Mouse (Mus musculus) hindbrain, embryonic 10.5 days (tissue): Measurements from ENCODE around the gene Gm45837. TPM values are rescaled to one million over a fixed set of nuclear protein-coding genes. Genes with fewer than 3 reads are reported as not detected.

Source experiments
- DNase-seq: peaks from one replicate; pipeline ENCODE4 v3.0.0-alpha.2; 2017; ENCODE audit warnings: low spot score
- H3K27ac ChIP-seq: fragments of 300-500 bp; sonication (generic); 2 replicates; pipeline ENCODE4 v1.5.1; 2016; ENCODE audit warnings: mild to moderate bottlenecking, moderate library complexity
- H3K27me3 ChIP-seq: fragments of 300-500 bp; sonication (generic); 2 replicates; pipeline ENCODE4 v1.6.1; 2016; ENCODE audit warnings: mild to moderate bottlenecking; ENCODE audit not compliant: poor library complexity, insufficient read depth, severe bottlenecking
- H3K36me3 ChIP-seq: fragments of 300-500 bp; sonication (generic); 2 replicates; pipeline ENCODE4 v1.6.1; 2016; ENCODE audit warnings: mild to moderate bottlenecking, moderate library complexity
- H3K4me1 ChIP-seq: fragments of 300-500 bp; sonication (generic); replicated peaks from 2 replicates; pipeline ENCODE4 v1.6.1; 2016; ENCODE audit warnings: mild to moderate bottlenecking
- H3K4me3 ChIP-seq: fragments of 300-500 bp; sonication (generic); 2 replicates; pipeline ENCODE4 v1.5.1; 2016; ENCODE audit warnings: mild to moderate bottlenecking, moderate library complexity
- H3K9me3 ChIP-seq: fragments of 300-500 bp; sonication (generic); 2 replicates; pipeline ENCODE4 v1.6.1; 2016; ENCODE audit warnings: mild to moderate bottlenecking, moderate library complexity
- WGBS: fragments of 180-500 bp; shearing (Covaris S2); methylation state at CpG from one replicate; pipeline ENCODE4 v1.1.7; 2016; 5-methylcytosine and 5-hydroxymethylcytosine counted together
- polyA plus RNA-seq: library from polyadenylated mRNA; unstranded; fragments of >200 nt; fragmentation: Nextera tagmentation; extraction: Ambion mirVana; gene quantifications from 2 replicates; pipeline ENCODE4 v1.2.1, GENCODE M21; 2016

The Gm45837 gene
- polyA plus RNA-seq, 1 experiment from 2014 or later = 1.3 TPM

GRCm38 (mm10) chr7:101463665-101464271, 53.1 kb downstream of the Gm45837 start:
- H3K9me3 ChIP-seq = no peaks in the 10 kb centered on the region
- no peaks in the 10 kb centered on the region for H3K27me3 ChIP-seq
- H3K36me3 ChIP-seq = no peaks in the 10 kb centered on the region
- H3K27ac ChIP-seq = peak overlapping the region; percentile 50; the same call in 1 of the 2 replicates
- WGBS = 80% methylated on average over 11 of the region's 11 CpGs
- no peak overlapping the region for H3K4me3 ChIP-seq
- no peak for DNase-seq
- peaks cover 66% of the 10 kb centered on the region for H3K4me1 ChIP-seq

GRCm38 (mm10) chr7:101464927-101465326, 54.2 kb downstream of the Gm45837 start:
- H3K4me3 ChIP-seq = no peak overlapping the region
- H3K4me1 ChIP-seq = peaks cover 58% of the 10 kb centered on the region
- H3K9me3 ChIP-seq = no peaks in the 10 kb centered on the region
- H3K27me3 ChIP-seq = no peaks in the 10 kb centered on the region
- no peaks in the 10 kb centered on the region for H3K36me3 ChIP-seq
- H3K27ac ChIP-seq = peak overlapping the region; percentile 70
- 53% methylated on average over 4 of the region's 4 CpGs for WGBS
- peak; percentile 23 for DNase-seq

DNA sequence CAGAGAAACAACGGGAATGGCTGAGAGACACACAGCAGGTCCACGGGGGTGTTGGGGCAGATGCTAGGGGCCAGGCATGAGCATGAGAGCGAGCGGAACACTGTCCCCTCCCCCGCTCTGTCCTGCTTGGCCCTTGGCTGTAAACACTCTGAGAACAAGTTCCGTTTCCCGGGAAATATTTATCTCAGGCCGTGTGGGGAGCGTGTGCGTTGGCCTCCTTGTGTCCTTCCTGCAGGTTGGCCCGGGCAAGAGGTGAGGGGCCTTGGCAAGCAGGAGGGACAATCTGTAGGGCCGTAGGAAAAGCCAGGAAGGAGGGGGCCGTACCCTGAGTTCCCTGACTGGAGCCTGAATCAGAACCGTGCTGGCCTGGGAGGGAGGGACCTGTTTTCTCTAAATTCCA, 54.7 kb downstream of the Gm45837 start:
- peak; percentile 21 for DNase-seq
- H3K9me3 ChIP-seq = no peaks in the 10 kb centered on the region

GRCm38 (mm10) chr7:101465850-101466580, 55.3 kb downstream of the Gm45837 start:
- WGBS = 83% methylated on average over 8 of the region's 8 CpGs
- H3K27me3 ChIP-seq = no peaks in the 10 kb centered on the region

More for the DNA sequence above, 54.7 kb downstream of the Gm45837 start:
- WGBS = 43% methylated on average over 14 of the region's 14 CpGs
- no peak overlapping the region for H3K4me3 ChIP-seq
- no peaks in the 10 kb centered on the region for H3K27me3 ChIP-seq
- no peaks in the 10 kb centered on the region for H3K36me3 ChIP-seq
- H3K27ac ChIP-seq = peak overlapping the region; percentile 70
- peaks cover 53% of the 10 kb centered on the region for H3K4me1 ChIP-seq

DNA sequence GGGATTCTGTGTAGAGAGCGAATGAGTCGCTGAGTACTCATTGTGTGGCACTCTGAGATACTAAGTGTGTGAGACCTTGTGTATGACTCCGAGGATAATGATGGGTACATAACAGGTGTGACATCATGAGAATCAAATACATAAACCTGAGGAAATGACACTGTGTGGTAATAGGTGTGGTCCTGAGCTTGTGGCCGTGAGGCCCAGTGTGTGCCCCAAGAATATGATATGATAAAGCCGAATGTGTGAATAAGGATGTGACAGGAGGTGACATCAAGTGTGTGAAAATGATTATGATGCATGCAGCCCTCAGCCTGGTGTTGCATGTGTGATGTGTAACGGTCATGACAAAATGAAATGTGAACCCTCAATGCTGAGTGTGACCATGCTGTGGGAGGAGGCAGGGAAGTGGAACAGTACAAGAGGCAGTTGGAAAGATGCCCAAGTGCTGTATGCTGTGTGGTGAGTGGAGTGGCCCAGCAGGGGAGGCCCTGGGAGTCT, 55.9 kb downstream of the Gm45837 start:
- no peak overlapping the region for H3K4me3 ChIP-seq
- no peaks in the 10 kb centered on the region for H3K36me3 ChIP-seq
- DNase-seq = no peak
- H3K4me1 ChIP-seq = peaks cover 45% of the 10 kb centered on the region
- H3K9me3 ChIP-seq = no peaks in the 10 kb centered on the region
- WGBS = 93% methylated on average over 6 of the region's 6 CpGs
- H3K27me3 ChIP-seq = no peaks in the 10 kb centered on the region
- H3K27ac ChIP-seq = no peak overlapping the region; the same call in 1 of the 2 replicates

More at GRCm38 (mm10) chr7:101465850-101466580, 55.3 kb downstream of the Gm45837 start:
- H3K4me3 ChIP-seq = no peak overlapping the region
- H3K4me1 ChIP-seq = peaks cover 48% of the 10 kb centered on the region
- no peaks in the 10 kb centered on the region for H3K36me3 ChIP-seq
- H3K27ac ChIP-seq = peak overlapping the region; percentile 70; the same call in 1 of the 2 replicates
- DNase-seq = no peak
- H3K9me3 ChIP-seq = no peaks in the 10 kb centered on the region

DNA sequence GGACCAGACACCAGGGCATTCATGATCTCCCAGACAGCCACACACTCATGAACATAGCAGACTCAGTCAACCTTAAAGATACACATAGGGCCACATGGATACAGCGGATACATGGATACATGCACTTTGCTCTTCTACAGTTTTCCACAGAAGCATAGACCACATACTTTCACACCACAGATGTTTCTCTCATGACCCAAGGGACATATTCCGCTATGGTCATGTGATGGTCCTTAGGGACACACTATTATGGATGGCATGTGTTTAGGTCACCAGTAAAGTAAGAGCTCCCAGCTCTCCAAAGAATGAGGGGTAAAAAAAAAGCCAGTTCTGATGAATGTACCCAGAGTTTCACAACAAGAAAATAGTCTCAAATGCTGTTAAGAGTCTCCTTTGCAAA, 60.7 kb downstream of the Gm45837 start:
- 91% methylated on average over 2 of the region's 2 CpGs for WGBS

GRCm38 (mm10) chr7:101471968-101472480, 61.3 kb downstream of the Gm45837 start:
- Histone ChIP-seq H3K36me3 (no peaks in the 10 kb centered on the region), H3K27ac (no peak overlapping the region), H3K9me3 (no peaks in the 10 kb centered on the region), H3K27me3 (no peaks in the 10 kb centered on the region), H3K4me1 (peaks cover 19% of the 10 kb centered on the region), H3K4me3 (no peak overlapping the region)
- no peak for DNase-seq
- WGBS = 73% methylated on average over 3 of the region's 3 CpGs

More for the DNA sequence above, 60.7 kb downstream of the Gm45837 start:
- Histone ChIP-seq H3K4me1 (peaks cover 21% of the 10 kb centered on the region), H3K4me3 (no peak overlapping the region), H3K27ac (no peak overlapping the region), H3K27me3 (no peaks in the 10 kb centered on the region), H3K9me3 (no peaks in the 10 kb centered on the region), H3K36me3 (no peaks in the 10 kb centered on the region)
- no peak for DNase-seq

DNA sequence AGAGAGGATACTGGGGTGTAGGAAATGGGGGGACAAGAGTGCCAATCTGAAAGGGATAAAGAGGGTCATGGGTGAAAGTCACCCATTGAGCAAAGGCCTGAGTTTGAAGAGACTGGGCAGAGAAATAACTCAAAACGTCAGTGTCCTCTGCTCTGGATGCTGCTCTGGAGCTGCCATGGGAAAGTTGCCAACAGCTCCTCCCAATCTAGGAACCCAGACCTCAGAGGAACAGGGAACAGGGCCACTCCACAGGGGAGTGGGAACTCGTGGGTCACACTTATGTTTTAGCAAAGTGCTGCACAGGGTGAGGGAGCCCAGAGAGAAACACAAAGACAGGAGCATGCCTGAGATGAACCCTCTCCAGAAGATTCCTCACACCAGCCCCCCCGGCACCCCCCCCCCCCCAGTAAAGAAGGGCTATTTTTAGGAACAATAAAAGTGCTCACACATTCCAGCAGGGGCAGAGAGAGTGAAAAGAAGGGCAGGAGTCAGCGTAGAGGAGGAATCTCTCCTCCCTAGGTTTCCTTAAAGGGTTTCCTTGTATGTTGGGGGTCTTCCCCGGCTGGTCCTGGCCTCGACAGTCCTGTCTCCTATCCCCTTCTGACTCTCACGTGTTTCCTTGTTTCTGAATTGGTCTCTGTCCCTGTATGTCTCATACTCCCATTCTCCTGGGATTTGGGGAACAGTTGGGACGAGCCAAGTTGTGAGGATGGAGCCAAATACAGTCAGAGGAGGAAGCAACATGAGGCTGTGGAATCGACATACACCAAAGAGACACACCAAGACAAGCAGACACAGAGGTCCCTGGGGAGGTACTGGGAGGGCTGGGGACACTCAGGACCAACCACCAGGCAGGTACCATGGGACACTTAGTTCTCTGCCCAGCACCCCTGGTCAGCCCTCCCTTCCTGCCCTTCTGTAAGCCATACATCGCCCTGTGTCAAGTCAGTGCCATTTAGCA, 62.2 kb downstream of the Gm45837 start:
- DNase-seq = no peak
- Histone ChIP-seq H3K27me3 (no peaks in the 10 kb centered on the region), H3K9me3 (no peaks in the 10 kb centered on the region), H3K4me1 (peaks cover 20% of the 10 kb centered on the region), H3K27ac (peak overlapping the region; percentile 5; the same call in 1 of the 2 replicates), H3K36me3 (no peaks in the 10 kb centered on the region), H3K4me3 (no peak overlapping the region)
- WGBS = 66% methylated on average over 10 of the region's 10 CpGs

- Histone ChIP-seq H3K4me3 (no peak overlapping the region), H3K9me3 (no peaks in the 10 kb centered on the region), H3K4me1 (peaks cover 30% of the 10 kb centered on the region), H3K27ac (no peak overlapping the region), H3K36me3 (no peaks in the 10 kb centered on the region), H3K27me3 (no peaks in the 10 kb centered on the region)
- DNase-seq = no peak
- 93% methylated on average over 5 of the region's 5 CpGs for WGBS
Observed at GRCm38 (mm10) chr7:101474399-101474811, 63.7 kb downstream of the Gm45837 start.

- Histone ChIP-seq H3K9me3 (no peaks in the 10 kb centered on the region), H3K36me3 (no peaks in the 10 kb centered on the region), H3K4me1 (peaks cover 36% of the 10 kb centered on the region), H3K27ac (no peak overlapping the region), H3K4me3 (no peak overlapping the region), H3K27me3 (no peaks in the 10 kb centered on the region)
- DNase-seq = no peak
- 87% methylated on average over 3 of the region's 3 CpGs for WGBS
Observed at GRCm38 (mm10) chr7:101476028-101476427, 65.3 kb downstream of the Gm45837 start.

GRCm38 (mm10) chr7:101476493-101476892, 65.8 kb downstream of the Gm45837 start:
- Histone ChIP-seq H3K27me3 (no peaks in the 10 kb centered on the region), H3K9me3 (no peaks in the 10 kb centered on the region), H3K4me3 (no peak overlapping the region), H3K27ac (no peak overlapping the region), H3K4me1 (peaks cover 35% of the 10 kb centered on the region), H3K36me3 (no peaks in the 10 kb centered on the region)
- DNase-seq = no peak
- 71% methylated on average over 4 of the region's 4 CpGs for WGBS

DNA sequence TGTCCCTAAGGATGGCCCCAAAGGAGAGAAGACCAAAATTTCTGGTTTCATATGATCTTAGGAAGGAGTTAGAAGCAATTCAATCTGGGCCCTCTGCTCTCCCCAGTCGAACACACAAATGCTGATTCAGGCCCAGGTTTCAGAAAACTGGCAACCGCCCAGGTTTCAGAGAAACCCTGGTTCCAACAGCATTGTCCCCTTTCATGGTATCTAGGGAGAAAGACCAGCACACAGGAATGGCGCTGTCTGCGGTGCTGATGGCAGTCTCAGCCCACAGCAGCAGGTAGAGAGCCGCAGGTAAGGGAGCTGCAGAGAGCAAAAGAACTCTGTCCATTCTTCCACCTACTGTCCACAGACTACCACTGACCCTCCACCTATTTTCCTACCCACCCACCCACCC, 66.5 kb downstream of the Gm45837 start:
- WGBS = 43% methylated on average over 5 of the region's 5 CpGs
- no peaks in the 10 kb centered on the region for H3K9me3 ChIP-seq
- H3K27me3 ChIP-seq = no peaks in the 10 kb centered on the region
- no peak for DNase-seq
- H3K4me3 ChIP-seq = no peak overlapping the region
- no peaks in the 10 kb centered on the region for H3K36me3 ChIP-seq
- H3K4me1 ChIP-seq = peaks cover 35% of the 10 kb centered on the region
- no peak overlapping the region for H3K27ac ChIP-seq
